In the genomic region with DNA sequence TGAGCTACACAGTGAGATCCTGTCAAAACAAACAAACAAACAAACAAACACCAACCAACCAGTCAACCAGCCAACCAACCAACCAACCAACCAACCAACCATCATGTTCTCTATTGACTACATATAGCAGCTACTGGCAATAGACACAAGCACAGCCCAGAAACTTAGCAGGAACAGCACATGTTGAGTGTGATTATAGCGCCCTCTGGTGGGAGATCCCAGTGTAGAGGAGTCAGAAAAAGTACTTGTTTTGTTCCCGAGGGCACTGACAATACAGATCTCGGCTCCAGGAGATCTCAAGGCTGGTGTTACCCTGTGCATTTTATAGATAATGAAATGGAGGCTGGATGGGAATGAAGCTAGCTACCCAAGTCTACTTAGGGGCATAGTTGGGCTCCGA, we compare ENCODE assay signal across 9 mouse cellular contexts. TPM values are rescaled to one million over a fixed set of nuclear protein-coding genes. Genes with fewer than 3 reads are reported as not detected.
DNase-seq lines count a peak whose midpoint lies in the region; ATAC-seq and TF ChIP-seq lines count a peak whose summit lies in the region.
"Had no signal": no experiment of that assay in that cellular context is flagged by ENCODE, and none has a peak within 500 bp of the region (broad histone marks: within the 10 kb centered on the region; RNA-seq: fewer than 3 reads in every experiment).

No protein-coding gene starts in this region.

- no peak for TF ChIP-seq POLR2A in kidney, adult 2 months (IDR thresholded peaks at IDR 0.05; ENCODE audit: low read depth, low read length)

- H3K36me3 ChIP-seq in kidney, adult 2 months (ENCODE audit: control insufficient read depth, insufficient read depth, low read length) = peaks cover 3% of the 10 kb centered on the region; the same call in 1 of the 2 replicates
- peaks cover 11% of the 10 kb centered on the region for H3K36me3 ChIP-seq in kidney, embryonic 16.5 days (ENCODE audit: insufficient read depth, low read length)
- peaks cover 39% of the 10 kb centered on the region for H3K36me3 ChIP-seq in hindbrain, embryonic 13.5 days

- no peaks in the 10 kb centered on the region for H3K27me3 ChIP-seq in kidney, adult 2 months (replicated peaks; ENCODE audit: control insufficient read depth, insufficient read depth, low read length)
- no peaks in the 10 kb centered on the region for H3K27me3 ChIP-seq in kidney, embryonic 16.5 days (ENCODE audit: insufficient read depth, low read length)
- H3K27me3 ChIP-seq in hindbrain, embryonic 13.5 days = no peaks in the 10 kb centered on the region

- H3K27ac ChIP-seq in kidney, adult 2 months (ENCODE audit: insufficient read depth, low read depth, low read length) = no peak overlapping the region
- no peak overlapping the region for H3K27ac ChIP-seq in kidney, embryonic 16.5 days (ENCODE audit: low read length)
- H3K27ac ChIP-seq in hindbrain, embryonic 13.5 days = no peak overlapping the region

- H3K9me3 ChIP-seq in kidney, embryonic 16.5 days (ENCODE audit: low read length) = no peaks in the 10 kb centered on the region
- H3K9me3 ChIP-seq in hindbrain, embryonic 13.5 days = no peaks in the 10 kb centered on the region

- no peaks in the 10 kb centered on the region for H3K4me1 ChIP-seq in kidney, adult 2 months (ENCODE audit: control insufficient read depth, insufficient read depth, low read length)
- no peaks in the 10 kb centered on the region for H3K4me1 ChIP-seq in kidney, embryonic 16.5 days (ENCODE audit: insufficient read depth, low read length)
- peaks cover 28% of the 10 kb centered on the region for H3K4me1 ChIP-seq in hindbrain, embryonic 13.5 days (replicated peaks)

- no peak overlapping the region for H3K9ac ChIP-seq in kidney, embryonic 16.5 days (replicated peaks; ENCODE audit: low read length)
- H3K9ac ChIP-seq in hindbrain, embryonic 13.5 days = no peak overlapping the region

- ATAC-seq in kidney, embryonic 16.5 days (ENCODE audit: low FRiP score, low TSS enrichment) = no peak
- peak; percentile 80 for ATAC-seq in megakaryocyte progenitor cell, adult 5-6 weeks (replicated peaks; ENCODE audit: poor library complexity)
- no peak for ATAC-seq in hindbrain, embryonic 13.5 days (ENCODE audit: low FRiP score)

- peak; percentile 52 for TF ChIP-seq CTCF in kidney, adult 2 months (conservative IDR thresholded peaks at IDR 0.05; ENCODE audit: insufficient read depth, insufficient read length, low read depth, low read length)

- H3K4me3 ChIP-seq in kidney, adult 2 months (ENCODE audit: insufficient read depth, low read depth, low read length) = no peak overlapping the region
- H3K4me3 ChIP-seq in kidney, embryonic 16.5 days (ENCODE audit: low read length) = no peak overlapping the region
- no peak overlapping the region for H3K4me3 ChIP-seq in hindbrain, embryonic 13.5 days

- no peak overlapping the region for H3K4me2 ChIP-seq in kidney, embryonic 16.5 days (replicated peaks; ENCODE audit: low read depth, low read length)
- no peak overlapping the region for H3K4me2 ChIP-seq in hindbrain, embryonic 13.5 days

- 52% methylated on average over 4 of the region's 4 CpGs for WGBS in kidney, adult 2 months
- 51% methylated on average over 4 of the region's 4 CpGs for WGBS in kidney, embryonic 16.5 days
- 50% methylated on average over 4 of the region's 4 CpGs for WGBS in hindbrain, embryonic 13.5 days

- peak; percentile 40 for DNase-seq in kidney, adult 2 months
- peak; percentile 71 for DNase-seq in A20 (ENCODE audit: low read depth, low spot score)
- peak; percentile 35 to 43 for DNase-seq in CD8-positive naive resting alpha-beta T cell, adult 2 months (ENCODE audit: low read depth in 2 of 2, low spot score in 2 of 2)
- DNase-seq in c-Kit-positive CD71-positive TER-119-positive erythroid progenitor cells, embryonic 14.5 days (ENCODE audit: low spot score) = peak; percentile 53
- no peak for DNase-seq in frontal cortex, postnatal 14 days (ENCODE audit: low spot score in 2 of 2)

RNA-seq across cellular contexts. Expression of a gene that starts 18.4 kb away (rescaled TPM):
- 14.5 and 19.3 TPM in 2 replicates for polyA plus RNA-seq in kidney, adult 2 months (2012; rRNA removed)
- 96.5 and 97.2 TPM in 2 replicates for polyA plus RNA-seq in kidney, embryonic 16.5 days (2015; fragmentation: Nextera tagmentation; extraction: Ambion mirVana)
- 124 and 138 TPM in 2 replicates for total RNA-seq in megakaryocyte progenitor cell, adult 5-6 weeks (2015)
- total RNA-seq in megakaryocyte progenitor cell, adult 5-6 weeks (2017) = 97.4 and 113 TPM in 2 replicates
- polyA plus RNA-seq in hindbrain, embryonic 13.5 days (2015; fragmentation: Nextera tagmentation; extraction: Ambion mirVana) = 72.0 and 73.4 TPM in 2 replicates

RNA-seq across cellular contexts. Expression of a gene that starts 54.0 kb away (rescaled TPM):
- 0.05 TPM in 1 of 2 replicates, not detected in the other for polyA plus RNA-seq in kidney, adult 2 months (2012; rRNA removed)
- not detected in 2 replicates for polyA plus RNA-seq in kidney, embryonic 16.5 days (2015; fragmentation: Nextera tagmentation; extraction: Ambion mirVana)
- total RNA-seq in megakaryocyte progenitor cell, adult 5-6 weeks (2015) = not detected in 2 replicates
- not detected in 2 replicates for total RNA-seq in megakaryocyte progenitor cell, adult 5-6 weeks (2017)
- 15.1 and 19.0 TPM in 2 replicates for polyA plus RNA-seq in hindbrain, embryonic 13.5 days (2015; fragmentation: Nextera tagmentation; extraction: Ambion mirVana)
- polyA plus RNA-seq: liver, embryonic 16.5 days had no signal

Comparison
In these comparisons a context has a peak if more than half of its experiments do, and no peak if none do; other contexts are left out.
1. DNase-seq: peak in kidney, adult 2 months (single experiment), A20 (single experiment), CD8-positive naive resting alpha-beta T cell, adult 2 months (2 of 2) and c-Kit-positive CD71-positive TER-119-positive erythroid progenitor cells, embryonic 14.5 days (single experiment); none in frontal cortex, postnatal 14 days (0 of 2).
2. RNA of a gene that starts 54.0 kb away (polyA plus RNA-seq): 15.1 to 19.0 TPM in hindbrain, embryonic 13.5 days; not detected in kidney, embryonic 16.5 days and 0.05 TPM in kidney, adult 2 months; every median in the first group is over 10 times any median in the second.